Mouse (Mus musculus) midbrain, embryonic 15.5 days (tissue): ENCODE data around the gene Polg2. TPM values are rescaled to one million over a fixed set of nuclear protein-coding genes. Genes with fewer than 3 reads are reported as not detected.
A peak's percentile ranks its signal among the peaks of the same experiment; 100 is the strongest.

Experiments
- ATAC-seq: fragments of 200-750 bp; cut with Nextera tagmentation; replicated peaks from 2 replicates; pipeline ENCODE4 v1.8.0; 2017; ENCODE audit warnings: moderate TSS enrichment
- H3K27ac ChIP-seq: fragments of 300-500 bp; sonication (generic); 2 replicates; pipeline ENCODE4 v1.5.1; 2015; ENCODE audit warnings: mild to moderate bottlenecking, inconsistent platforms
- H3K27me3 ChIP-seq: fragments of 300-500 bp; sonication (generic); replicated peaks from 2 replicates; pipeline ENCODE4 v1.6.1; 2015; ENCODE audit warnings: inconsistent platforms
- H3K36me3 ChIP-seq: fragments of 300-500 bp; sonication (generic); replicated peaks from 2 replicates; pipeline ENCODE4 v1.6.1; 2015; ENCODE audit warnings: inconsistent platforms
- H3K4me1 ChIP-seq: fragments of 300-500 bp; sonication (generic); 2 replicates; pipeline ENCODE4 v1.6.1; 2015; ENCODE audit warnings: inconsistent platforms
- H3K4me2 ChIP-seq: fragments of 300-500 bp; sonication (generic); 2 replicates; pipeline ENCODE4 v1.6.1; 2015; ENCODE audit warnings: inconsistent platforms, mild to moderate bottlenecking, moderate library complexity
- H3K4me3 ChIP-seq: fragments of 300-500 bp; sonication (generic); 2 replicates; pipeline ENCODE4 v1.5.1; 2015; ENCODE audit warnings: mild to moderate bottlenecking, inconsistent platforms
- H3K9ac ChIP-seq: fragments of 300-500 bp; sonication (generic); 2 replicates; pipeline ENCODE4 v1.6.1; 2015; ENCODE audit warnings: mild to moderate bottlenecking, inconsistent platforms
- H3K9me3 ChIP-seq: fragments of 300-500 bp; sonication (generic); 2 replicates; pipeline ENCODE4 v1.6.1; 2016; ENCODE audit warnings: inconsistent platforms
- WGBS: fragments of 180-500 bp; shearing (Covaris S2); methylation state at CpG from one replicate; pipeline ENCODE4 v1.1.7; 2015; ENCODE audit warnings: mixed read lengths; 5-methylcytosine and 5-hydroxymethylcytosine counted together
- polyA plus RNA-seq: library from polyadenylated mRNA; unstranded; fragments of >200 nt; fragmentation: Nextera tagmentation; extraction: Ambion mirVana; gene quantifications from 2 replicates; pipeline ENCODE4 v1.2.1, GENCODE M21; 2015

The Polg2 gene
- polyA plus RNA-seq = 9.6 and 10.4 TPM in 2 replicates

DNA sequence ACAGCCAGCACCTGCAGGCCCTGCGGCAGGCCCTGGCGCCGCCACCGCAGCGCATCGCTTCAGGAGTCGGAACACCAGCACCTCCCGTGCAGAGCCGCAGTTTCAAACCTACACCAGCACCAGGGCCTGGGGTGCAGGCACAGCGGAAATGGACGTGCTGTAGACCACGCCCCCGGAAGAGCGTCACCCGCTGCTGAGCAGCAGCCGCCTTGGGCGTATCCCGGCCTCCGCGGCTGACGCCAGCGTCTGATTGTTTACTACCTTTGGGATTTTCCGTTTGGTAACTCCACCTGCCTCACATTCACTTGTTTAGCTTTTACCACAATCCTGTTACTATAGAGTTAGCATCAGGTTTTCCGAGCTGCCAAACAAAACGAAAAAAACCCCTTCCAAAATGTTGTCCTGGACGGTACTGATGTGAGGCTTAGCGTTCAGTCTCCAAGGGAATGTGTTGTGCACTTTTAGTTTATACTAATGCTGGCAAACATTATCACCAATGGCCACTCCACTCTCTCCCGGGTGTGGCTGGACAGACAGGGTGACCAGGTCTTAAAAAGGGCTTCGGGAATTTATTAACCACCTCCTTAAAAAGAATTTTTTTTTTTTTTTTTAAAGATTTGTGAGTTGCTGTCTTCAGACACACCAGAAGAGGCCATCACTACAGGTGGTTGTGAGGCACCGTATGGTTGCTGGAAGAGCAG lies at the start of gene Polg2:
Polg2 (minus strand) TSS at position 150 of the 701 bp plus-strand sequence.
- H3K9me3 ChIP-seq = no peaks in the 10 kb centered on the region
- peak within 1 kb of the TSS; percentile 60 for H3K4me3 ChIP-seq
- H3K4me2 ChIP-seq = peak within 1 kb of the TSS; percentile 71
- H3K27ac ChIP-seq = peak within 1 kb of the TSS; percentile 88
- H3K9ac ChIP-seq = peak within 1 kb of the TSS; percentile 86
- H3K4me1 ChIP-seq = peaks cover 36% of the 10 kb centered on the region
- H3K27me3 ChIP-seq = no peaks in the 10 kb centered on the region
- ATAC-seq = peak; percentile 99
- WGBS = 2% methylated on average over 30 of the region's 30 CpGs
- peaks cover 36% of the 10 kb centered on the region for H3K36me3 ChIP-seq

DNA sequence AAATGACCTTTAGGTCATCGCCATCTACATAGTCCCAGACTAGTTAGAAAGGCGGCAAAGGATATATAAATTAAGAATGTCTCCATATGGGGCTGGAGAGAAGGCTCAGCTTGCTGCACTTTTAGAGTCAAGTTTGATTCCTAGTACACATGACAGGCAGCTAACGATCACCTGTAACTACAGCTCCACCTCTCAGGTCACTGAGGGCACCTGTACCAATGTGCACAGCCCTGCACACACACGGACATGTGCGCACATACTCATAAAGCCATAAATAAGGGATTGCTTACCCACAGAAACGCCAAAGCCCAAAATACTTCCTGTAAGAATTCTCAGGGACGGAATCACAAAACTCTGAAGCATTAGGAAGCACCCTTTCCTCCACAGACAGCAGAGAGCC lies 48.7 kb upstream of the Polg2 start:
- Histone ChIP-seq H3K4me1 (no peaks in the 10 kb centered on the region), H3K9ac (no peak overlapping the region), H3K4me3 (no peak overlapping the region), H3K27me3 (no peaks in the 10 kb centered on the region), H3K9me3 (no peaks in the 10 kb centered on the region), H3K27ac (no peak overlapping the region), H3K36me3 (peaks cover 17% of the 10 kb centered on the region), H3K4me2 (no peak overlapping the region)
- WGBS = 95% methylated on average over 7 of the region's 7 CpGs
- no peak for ATAC-seq

DNA sequence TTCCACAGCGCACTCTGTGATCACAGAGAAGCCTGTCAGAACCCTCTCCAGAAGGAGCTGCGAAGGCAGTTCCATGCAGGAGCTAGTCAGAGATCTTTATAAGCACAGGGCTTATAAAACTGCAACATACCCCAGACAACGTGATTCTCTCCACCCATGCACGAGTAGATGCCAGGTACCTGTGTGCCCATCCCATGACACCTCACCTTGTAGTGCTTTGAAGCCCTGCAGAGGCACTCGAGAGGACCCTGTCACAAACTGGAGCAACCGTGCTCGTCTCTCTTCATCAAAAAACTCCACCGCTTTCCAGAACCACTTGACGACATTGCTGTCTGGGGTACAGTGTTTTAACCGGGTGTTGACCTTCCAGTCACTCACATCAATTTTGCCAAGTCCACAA lies 45.1 kb upstream of the Polg2 start:
- H3K9me3 ChIP-seq = no peaks in the 10 kb centered on the region
- no peak overlapping the region for H3K4me2 ChIP-seq
- no peak overlapping the region for H3K4me3 ChIP-seq
- no peak for ATAC-seq
- WGBS = 93% methylated on average over 10 of the region's 10 CpGs
- H3K27ac ChIP-seq = no peak overlapping the region
- peaks cover 21% of the 10 kb centered on the region; the same call in 1 of the 2 replicates for H3K36me3 ChIP-seq
- H3K9ac ChIP-seq = no peak overlapping the region
- no peaks in the 10 kb centered on the region for H3K4me1 ChIP-seq
- H3K27me3 ChIP-seq = no peaks in the 10 kb centered on the region

DNA sequence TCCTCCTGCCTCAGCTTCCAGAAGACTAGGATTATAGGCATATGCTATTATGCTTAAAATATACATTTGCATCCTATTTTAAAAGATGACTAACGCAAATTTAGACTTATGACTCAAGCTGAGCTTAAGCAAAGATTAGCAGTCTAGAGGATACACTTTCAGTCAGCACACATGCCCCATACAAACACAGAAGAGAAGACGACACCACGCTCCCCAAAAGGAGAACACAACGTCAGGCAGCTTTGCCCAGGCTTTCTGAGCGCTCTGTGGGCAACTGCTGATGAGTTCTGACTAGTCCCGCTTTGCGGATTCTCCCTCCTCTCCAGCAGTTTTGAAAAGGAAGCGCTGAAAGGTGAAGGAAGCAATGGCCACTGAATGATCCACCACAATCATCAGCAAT lies 44.4 kb upstream of the Polg2 start:
- no peak overlapping the region for H3K4me3 ChIP-seq
- 91% methylated on average over 8 of the region's 8 CpGs for WGBS
- peaks cover 22% of the 10 kb centered on the region; the same call in 1 of the 2 replicates for H3K36me3 ChIP-seq
- H3K4me1 ChIP-seq = 0 out of 2 replicates have a peak, but pooled peaks cover 4% of the 10 kb centered on the region
- H3K9ac ChIP-seq = no peak overlapping the region
- no peak overlapping the region for H3K4me2 ChIP-seq
- no peak for ATAC-seq
- H3K9me3 ChIP-seq = no peaks in the 10 kb centered on the region
- H3K27ac ChIP-seq = no peak overlapping the region
- no peaks in the 10 kb centered on the region for H3K27me3 ChIP-seq

DNA sequence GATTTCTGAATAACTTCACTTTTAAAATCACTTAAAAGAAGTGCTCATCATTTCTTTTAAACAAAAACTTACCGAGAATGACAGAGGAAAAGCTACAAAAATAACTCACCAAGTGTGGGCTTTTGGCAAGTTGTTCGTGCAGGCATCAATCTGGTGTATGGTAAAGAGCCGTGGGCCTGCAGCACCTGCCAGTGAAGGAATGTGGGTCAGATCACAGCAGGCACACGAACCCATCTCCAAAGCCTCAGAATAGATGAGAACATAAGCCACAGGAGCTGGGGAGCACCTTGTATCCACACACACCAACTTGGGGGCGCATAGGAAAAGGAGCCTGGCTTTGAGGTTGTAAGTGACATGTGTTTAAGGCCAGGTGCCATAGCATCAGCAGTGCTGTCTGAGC lies 43.6 kb upstream of the Polg2 start:
- H3K27ac ChIP-seq = no peak overlapping the region
- 82% methylated on average over 5 of the region's 5 CpGs for WGBS
- no peak overlapping the region for H3K4me3 ChIP-seq
- no peaks in the 10 kb centered on the region for H3K27me3 ChIP-seq
- no peak overlapping the region for H3K9ac ChIP-seq
- H3K4me2 ChIP-seq = no peak overlapping the region
- peaks cover 15% of the 10 kb centered on the region; the same call in 1 of the 2 replicates for H3K36me3 ChIP-seq
- no peak for ATAC-seq
- H3K9me3 ChIP-seq = no peaks in the 10 kb centered on the region
- peaks cover 10% of the 10 kb centered on the region; the same call in 1 of the 2 replicates for H3K4me1 ChIP-seq

DNA sequence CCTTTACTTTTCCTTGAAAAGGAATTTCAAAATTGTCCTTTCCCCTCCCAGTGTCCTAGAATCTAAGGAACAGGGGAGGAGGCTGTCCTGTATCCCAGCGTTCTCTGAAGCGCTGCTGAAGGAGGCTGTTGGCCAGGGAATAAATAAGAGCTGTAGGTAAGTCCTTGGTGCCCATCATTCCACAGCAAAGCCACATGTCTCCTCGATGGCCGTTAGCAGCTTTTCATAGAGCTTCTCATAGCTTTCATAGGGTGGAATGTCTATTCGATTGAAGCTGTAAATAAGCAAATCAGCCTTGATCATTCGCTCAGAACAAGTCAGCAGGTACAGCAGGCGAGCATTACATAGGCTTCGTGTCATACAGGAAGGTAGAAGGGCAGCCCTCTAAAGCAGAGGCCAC lies 43.2 kb upstream of the Polg2 start:
- no peak overlapping the region for H3K27ac ChIP-seq
- 91% methylated on average over 8 of the region's 8 CpGs for WGBS
- no peak overlapping the region for H3K4me3 ChIP-seq
- peaks cover 13% of the 10 kb centered on the region; the same call in 1 of the 2 replicates for H3K4me1 ChIP-seq
- H3K4me2 ChIP-seq = no peak overlapping the region
- H3K27me3 ChIP-seq = no peaks in the 10 kb centered on the region
- no peaks in the 10 kb centered on the region for H3K9me3 ChIP-seq
- no peak for ATAC-seq
- H3K36me3 ChIP-seq = peaks cover 15% of the 10 kb centered on the region; the same call in 1 of the 2 replicates
- H3K9ac ChIP-seq = no peak overlapping the region

DNA sequence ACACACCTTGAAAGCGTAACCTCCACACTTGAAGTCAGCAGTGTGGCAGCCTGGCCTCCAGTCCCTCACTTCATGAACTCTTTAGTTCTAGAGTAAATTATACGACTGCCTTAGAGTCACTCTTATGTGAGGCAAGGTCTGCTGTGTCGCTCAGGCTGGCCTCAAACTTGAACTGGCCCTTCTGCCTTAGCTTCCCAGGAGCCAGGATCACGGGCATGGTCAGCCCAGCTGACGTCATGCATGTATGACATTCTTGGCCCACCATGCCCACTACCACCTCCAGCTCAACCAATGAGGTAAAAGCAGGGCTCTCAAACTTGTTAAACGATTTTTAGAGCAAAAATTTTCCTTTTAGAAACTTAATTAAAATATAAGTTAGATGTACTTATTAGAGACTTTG lies 42.1 kb upstream of the Polg2 start:
- no peak overlapping the region for H3K4me3 ChIP-seq
- no peak overlapping the region for H3K27ac ChIP-seq
- H3K36me3 ChIP-seq = peaks cover 19% of the 10 kb centered on the region
- peaks cover 13% of the 10 kb centered on the region; the same call in 1 of the 2 replicates for H3K4me1 ChIP-seq
- no peaks in the 10 kb centered on the region for H3K9me3 ChIP-seq
- ATAC-seq = no peak
- H3K9ac ChIP-seq = no peak overlapping the region
- no peaks in the 10 kb centered on the region for H3K27me3 ChIP-seq
- WGBS = 89% methylated on average over 6 of the region's 6 CpGs
- H3K4me2 ChIP-seq = no peak overlapping the region

DNA sequence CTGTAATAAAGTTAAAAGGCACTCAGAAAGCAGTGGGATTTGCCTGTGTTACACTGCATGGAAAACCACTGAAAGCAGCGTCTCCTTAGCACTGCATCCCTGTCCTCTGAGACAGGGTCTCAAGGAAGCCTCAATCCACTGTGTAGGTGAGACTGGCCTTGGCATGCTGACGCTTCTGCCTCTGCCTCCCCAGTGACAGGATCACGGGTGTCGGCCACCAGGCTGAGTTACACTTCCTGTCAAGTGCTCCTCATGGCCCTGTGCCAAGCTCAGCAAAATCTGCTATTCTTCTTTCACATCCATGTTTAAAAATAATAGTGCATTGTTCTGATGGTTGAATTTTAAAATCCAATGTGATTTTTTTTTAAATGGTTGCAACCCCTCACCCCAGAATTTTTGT lies 41.6 kb upstream of the Polg2 start:
- no peak for ATAC-seq
- H3K4me3 ChIP-seq = no peak overlapping the region
- 60% methylated on average over 4 of the region's 4 CpGs for WGBS
- peaks cover 19% of the 10 kb centered on the region for H3K36me3 ChIP-seq
- H3K4me1 ChIP-seq = peaks cover 13% of the 10 kb centered on the region; the same call in 1 of the 2 replicates
- no peak overlapping the region for H3K27ac ChIP-seq
- H3K9me3 ChIP-seq = no peaks in the 10 kb centered on the region
- no peaks in the 10 kb centered on the region for H3K27me3 ChIP-seq
- no peak overlapping the region for H3K9ac ChIP-seq
- H3K4me2 ChIP-seq = no peak overlapping the region

DNA sequence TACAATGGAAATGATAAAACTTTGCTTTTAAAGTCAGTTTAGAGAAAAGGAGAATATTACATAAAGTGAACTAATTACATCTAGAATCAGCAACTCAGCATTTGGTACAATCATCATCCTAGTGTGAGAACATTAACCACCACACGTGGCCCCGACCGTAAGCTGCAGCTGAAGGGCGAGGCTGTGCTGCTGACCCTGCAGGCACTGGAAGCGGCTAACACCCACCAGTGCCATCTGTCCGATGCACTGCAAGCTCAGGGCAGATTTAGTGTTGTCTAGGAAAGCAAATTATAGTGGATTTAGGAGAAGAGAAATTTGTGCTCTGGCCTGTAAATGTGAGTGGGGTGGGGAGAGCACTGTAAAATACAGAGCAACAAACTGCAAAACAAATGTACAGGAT lies 40.9 kb upstream of the Polg2 start:
- no peak overlapping the region for H3K9ac ChIP-seq
- H3K36me3 ChIP-seq = peaks cover 25% of the 10 kb centered on the region
- H3K4me3 ChIP-seq = no peak overlapping the region
- H3K27ac ChIP-seq = no peak overlapping the region
- whole genome bisulfite sequencing = 74% methylated on average over 6 of the region's 6 CpGs
- no peak for ATAC-seq
- H3K4me2 ChIP-seq = no peak overlapping the region
- H3K9me3 ChIP-seq = no peaks in the 10 kb centered on the region
- no peaks in the 10 kb centered on the region for H3K27me3 ChIP-seq
- peaks cover 13% of the 10 kb centered on the region; the same call in 1 of the 2 replicates for H3K4me1 ChIP-seq

DNA sequence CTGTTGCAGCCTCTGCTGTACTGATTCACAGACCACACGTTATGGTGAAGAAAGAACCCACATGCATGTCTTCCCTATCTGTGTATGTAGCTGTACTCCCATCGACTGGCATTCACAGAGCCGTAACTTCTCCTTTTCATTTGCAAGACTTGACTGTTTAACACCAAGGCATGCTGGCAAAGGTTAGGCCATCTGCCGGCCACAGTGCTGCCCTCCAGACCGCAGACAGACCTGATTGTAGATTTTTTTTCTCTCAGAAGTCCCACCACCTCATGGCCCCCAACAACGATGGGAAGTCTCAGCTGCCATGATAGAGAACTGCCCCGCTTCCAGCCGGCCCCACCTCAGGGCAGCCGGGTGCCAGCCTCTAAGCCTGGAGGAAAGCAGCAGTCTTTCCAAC lies 40.3 kb upstream of the Polg2 start:
- no peak for ATAC-seq

DNA sequence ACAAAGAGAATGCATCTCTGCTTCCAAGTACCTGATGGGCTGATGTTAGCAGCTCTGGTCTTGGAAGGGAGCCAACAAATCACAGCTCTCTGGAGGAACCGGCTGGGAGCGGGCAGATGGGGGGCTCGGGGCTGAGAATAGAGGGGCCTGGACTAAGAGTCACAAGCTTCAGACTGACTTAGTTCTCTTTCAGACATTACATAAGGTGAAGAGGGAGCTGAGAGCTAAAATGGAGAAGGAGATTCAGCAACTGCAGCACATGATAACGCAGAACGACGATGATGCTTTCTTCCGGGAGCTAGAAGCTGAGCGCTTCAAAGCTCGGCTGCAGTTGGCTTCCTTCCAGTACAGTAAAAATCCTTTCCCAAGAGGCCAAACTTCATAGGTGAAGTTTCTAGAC lies 39.0 kb upstream of the Polg2 start:
- Histone ChIP-seq H3K9ac (no peak overlapping the region), H3K4me3 (no peak overlapping the region), H3K27me3 (no peaks in the 10 kb centered on the region), H3K27ac (peak overlapping the region; percentile 63), H3K4me2 (no peak overlapping the region), H3K36me3 (peaks cover 34% of the 10 kb centered on the region), H3K4me1 (peaks cover 13% of the 10 kb centered on the region; the same call in 1 of the 2 replicates), H3K9me3 (no peaks in the 10 kb centered on the region)
- 50% methylated on average over 9 of the region's 9 CpGs for WGBS
- no peak; the same call in 1 of the 2 replicates for ATAC-seq

More for the DNA sequence above, 40.3 kb upstream of the Polg2 start:
- Histone ChIP-seq H3K9me3 (no peaks in the 10 kb centered on the region), H3K27me3 (no peaks in the 10 kb centered on the region), H3K36me3 (peaks cover 28% of the 10 kb centered on the region), H3K9ac (no peak overlapping the region), H3K4me3 (no peak overlapping the region), H3K27ac (no peak overlapping the region), H3K4me2 (no peak overlapping the region), H3K4me1 (peaks cover 13% of the 10 kb centered on the region; the same call in 1 of the 2 replicates)
- 93% methylated on average over 9 of the region's 9 CpGs for WGBS

DNA sequence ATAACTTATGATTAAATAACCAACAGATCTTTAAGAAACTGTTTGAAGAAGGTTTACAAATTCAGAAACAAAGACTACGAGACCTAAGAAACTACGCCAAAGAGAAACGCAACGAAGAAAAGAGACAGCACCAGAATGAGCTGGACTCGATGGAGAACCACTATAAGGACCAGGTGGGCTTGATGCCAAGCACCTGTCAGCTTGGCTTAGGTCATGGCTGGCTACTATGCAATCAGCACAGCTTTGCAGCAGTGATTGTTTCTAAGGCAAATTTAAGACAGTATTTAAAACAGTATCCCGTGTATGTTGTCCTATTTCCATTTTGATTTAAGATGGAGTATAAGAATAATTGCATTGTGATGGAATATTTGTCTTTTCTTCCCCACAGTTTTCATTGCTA lies 38.5 kb upstream of the Polg2 start:
- Histone ChIP-seq H3K9me3 (no peaks in the 10 kb centered on the region), H3K9ac (no peak overlapping the region), H3K4me3 (no peak overlapping the region), H3K4me2 (no peak overlapping the region), H3K27ac (peak overlapping the region; percentile 63), H3K4me1 (peaks cover 13% of the 10 kb centered on the region; the same call in 1 of the 2 replicates), H3K27me3 (no peaks in the 10 kb centered on the region), H3K36me3 (peaks cover 37% of the 10 kb centered on the region)
- WGBS = 75% methylated on average over 6 of the region's 6 CpGs
- no peak for ATAC-seq

DNA sequence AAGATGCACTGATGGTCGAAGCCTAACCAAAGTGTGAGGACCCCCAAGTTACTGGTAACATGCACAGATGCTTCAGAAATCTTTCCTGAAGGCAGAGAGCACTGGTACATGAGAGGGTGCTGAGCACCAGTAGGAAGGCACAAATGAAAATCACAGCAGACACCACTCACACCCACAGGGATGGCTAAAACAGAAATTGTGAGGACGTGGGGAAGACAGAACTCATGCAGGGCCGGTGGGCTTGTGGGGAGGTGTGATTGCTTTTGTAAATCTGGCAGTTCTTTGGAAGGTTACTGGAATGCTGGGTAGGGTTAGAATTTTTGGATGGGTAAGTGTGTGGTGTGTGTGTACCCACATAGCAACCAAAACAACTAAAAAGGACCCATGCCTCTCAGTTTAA lies 37.8 kb upstream of the Polg2 start:
- ATAC-seq = no peak
- WGBS = 85% methylated on average over 3 of the region's 3 CpGs
- Histone ChIP-seq H3K4me2 (no peak overlapping the region), H3K9ac (no peak overlapping the region), H3K9me3 (no peaks in the 10 kb centered on the region), H3K4me1 (peaks cover 13% of the 10 kb centered on the region; the same call in 1 of the 2 replicates), H3K36me3 (peaks cover 43% of the 10 kb centered on the region), H3K4me3 (no peak overlapping the region), H3K27ac (no peak overlapping the region), H3K27me3 (no peaks in the 10 kb centered on the region)
